Mouse (Mus musculus): ENCODE results near the gene Zfp462.

DNA sequence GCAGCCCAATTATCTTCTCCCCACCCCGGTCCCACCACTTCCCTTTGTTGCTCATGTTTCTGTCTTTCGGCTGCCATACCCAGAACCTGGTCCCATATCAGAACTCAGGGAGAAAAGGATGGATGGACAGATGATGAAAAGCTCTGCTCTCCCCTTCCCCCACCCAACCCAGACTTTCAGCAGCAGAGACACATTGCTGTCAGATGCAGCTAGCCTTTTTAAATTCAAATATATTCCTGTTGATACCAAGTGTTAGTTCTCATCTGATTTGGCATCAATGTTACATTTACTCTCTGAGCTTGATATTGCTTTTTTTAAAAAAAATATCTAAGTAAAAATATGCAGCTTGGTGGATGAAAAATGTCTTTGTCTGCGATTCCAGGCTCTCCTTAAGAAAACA is 143.3 kb downstream of the Zfp462 start:
- TF ChIP-seq POLR2A (IDR thresholded peaks at IDR 0.05; ENCODE audit: borderline replicate concordance, low read depth, low read length) (no peak), CTCF (IDR thresholded peaks at IDR 0.05; ENCODE audit: low read depth, low read length) (no peak)

All from bone marrow macrophage, adult 2 months (primary cell).